Mouse (Mus musculus): ENCODE measurements around the gene Spon1. TPM values are rescaled to one million over a fixed set of nuclear protein-coding genes. Genes with fewer than 3 reads are reported as not detected.

Gene Spon1
- polyA plus RNA-seq, 1 experiment from 2014 or later, result 79.1 TPM

DNA sequence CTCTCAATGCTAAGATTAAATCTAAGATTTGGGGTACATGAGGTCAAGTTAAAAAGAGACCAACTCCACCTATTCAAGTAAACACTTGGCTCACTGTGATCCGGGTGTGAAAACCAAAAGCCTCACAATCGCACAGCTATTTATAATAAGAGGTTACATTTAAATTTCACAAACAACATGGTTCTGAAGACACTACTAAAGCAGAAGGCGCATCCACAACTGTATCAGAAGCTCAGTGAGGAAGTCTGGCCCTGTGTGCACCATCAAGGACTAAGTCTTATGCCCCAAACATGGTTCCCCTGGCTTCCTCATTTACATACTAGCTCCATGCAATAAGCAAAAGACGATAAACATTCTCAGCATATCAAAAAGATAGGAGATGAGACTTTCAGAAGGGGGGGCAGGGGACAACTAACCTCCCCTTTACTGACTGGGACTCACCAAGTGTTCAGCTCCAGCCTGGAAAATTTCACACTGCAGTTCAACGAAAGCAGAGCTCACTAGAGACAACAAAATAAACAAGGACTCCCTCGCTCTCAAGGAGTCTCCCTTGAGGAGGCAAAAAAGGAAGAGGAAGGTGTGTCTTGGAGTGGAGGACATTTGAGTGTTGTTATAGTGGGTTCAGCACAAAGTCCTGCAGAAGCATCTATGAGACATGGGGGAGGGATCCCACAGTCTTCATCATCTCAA lies 320.4 kb downstream of the Spon1 start:
- H3K9ac ChIP-seq (ENCODE audit: low read length), result no peak overlapping the region
- no peaks in the 10 kb centered on the region for H3K36me3 ChIP-seq (ENCODE audit: control insufficient read depth, insufficient read depth, low read length)
- WGBS, result 73% methylated on average over 6 of the region's 6 CpGs
- H3K4me2 ChIP-seq (ENCODE audit: low read depth), result no peak overlapping the region
- no peak overlapping the region for H3K27ac ChIP-seq (ENCODE audit: low read depth, low read length)
- DNase-seq (ENCODE audit: low spot score) (no peak), ATAC-seq (ENCODE audit: insufficient read depth, low FRiP score, low TSS enrichment) (no peak)
- 0 out of 2 replicates have a peak, but pooled peaks cover 3% of the 10 kb centered on the region for H3K4me1 ChIP-seq (ENCODE audit: control insufficient read depth, insufficient read depth, low read length)
- no peaks in the 10 kb centered on the region for H3K27me3 ChIP-seq (ENCODE audit: control insufficient read depth, insufficient read depth, low read length)
- H3K9me3 ChIP-seq (ENCODE audit: control insufficient read depth, low read length), result no peaks in the 10 kb centered on the region
- no peak overlapping the region for H3K4me3 ChIP-seq (ENCODE audit: low read depth, low read length)

DNA sequence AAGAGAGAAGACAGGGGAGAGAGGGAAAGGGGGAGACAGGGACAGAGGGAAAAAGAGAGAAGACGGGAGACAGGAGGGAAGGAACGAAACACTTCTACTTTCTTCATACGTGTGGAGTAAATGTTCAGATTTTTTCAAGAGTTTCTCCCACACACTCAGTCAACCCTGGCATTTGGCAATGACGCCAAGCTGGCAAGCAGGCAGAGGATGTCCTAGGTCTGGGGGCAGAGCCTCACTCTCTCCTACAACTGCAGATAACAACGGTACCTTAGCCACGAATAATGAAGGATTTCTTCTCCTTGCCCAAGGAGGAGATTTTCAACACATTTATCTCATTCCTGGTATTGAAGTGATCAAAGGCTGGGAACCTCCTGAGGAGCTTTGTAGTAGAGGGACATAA lies 321.5 kb downstream of the Spon1 start:
- 37% methylated on average over 6 of the region's 6 CpGs for WGBS
- no peak for DNase-seq (ENCODE audit: low spot score)

DNA sequence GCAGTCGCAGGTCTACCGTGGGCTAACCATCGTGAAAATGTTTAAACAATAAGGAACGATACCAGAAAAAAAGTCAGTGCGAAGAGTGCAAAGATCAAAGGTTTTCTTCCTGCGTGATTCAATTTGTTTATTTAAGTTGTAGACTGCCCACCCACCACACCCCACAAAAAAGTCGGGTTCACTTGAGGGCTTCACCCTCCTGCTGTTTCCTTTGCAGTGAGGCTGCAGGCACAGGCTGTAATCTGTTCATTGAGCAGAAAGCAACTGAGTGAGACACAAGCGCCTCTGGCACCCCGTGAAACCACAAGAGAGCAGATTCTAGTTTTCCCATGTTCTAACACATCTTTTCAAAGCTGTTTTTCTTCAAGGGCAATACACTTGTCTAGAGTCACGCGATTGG lies 322.2 kb downstream of the Spon1 start:
- 4% methylated on average over 11 of the region's 11 CpGs for WGBS
- H3K4me2 ChIP-seq (ENCODE audit: low read depth), result no peak overlapping the region
- DNase-seq (ENCODE audit: low spot score) (no peak), ATAC-seq (ENCODE audit: insufficient read depth, low FRiP score, low TSS enrichment) (no peak)
- no peaks in the 10 kb centered on the region for H3K36me3 ChIP-seq (ENCODE audit: control insufficient read depth, insufficient read depth, low read length)
- H3K27ac ChIP-seq (ENCODE audit: low read depth, low read length), result no peak overlapping the region
- no peaks in the 10 kb centered on the region for H3K27me3 ChIP-seq (ENCODE audit: control insufficient read depth, insufficient read depth, low read length)
- 0 out of 2 replicates have a peak, but pooled peaks cover 3% of the 10 kb centered on the region for H3K4me1 ChIP-seq (ENCODE audit: control insufficient read depth, insufficient read depth, low read length)
- H3K4me3 ChIP-seq (ENCODE audit: low read depth, low read length), result no peak overlapping the region
- H3K9ac ChIP-seq (ENCODE audit: low read length), result no peak overlapping the region
- no peaks in the 10 kb centered on the region for H3K9me3 ChIP-seq (ENCODE audit: control insufficient read depth, low read length)

More for the DNA sequence above, 321.5 kb downstream of the Spon1 start:
- 0 out of 2 replicates have a peak, but pooled peaks cover 3% of the 10 kb centered on the region for H3K4me1 ChIP-seq (ENCODE audit: control insufficient read depth, insufficient read depth, low read length)
- no peak overlapping the region for H3K9ac ChIP-seq (ENCODE audit: low read length)
- H3K9me3 ChIP-seq (ENCODE audit: control insufficient read depth, low read length), result no peaks in the 10 kb centered on the region
- no peaks in the 10 kb centered on the region for H3K27me3 ChIP-seq (ENCODE audit: control insufficient read depth, insufficient read depth, low read length)
- no peak overlapping the region for H3K27ac ChIP-seq (ENCODE audit: low read depth, low read length)
- no peak overlapping the region for H3K4me3 ChIP-seq (ENCODE audit: low read depth, low read length)
- H3K4me2 ChIP-seq (ENCODE audit: low read depth), result no peak overlapping the region
- H3K36me3 ChIP-seq (ENCODE audit: control insufficient read depth, insufficient read depth, low read length), result no peaks in the 10 kb centered on the region
- no peak for ATAC-seq (ENCODE audit: insufficient read depth, low FRiP score, low TSS enrichment)

DNA sequence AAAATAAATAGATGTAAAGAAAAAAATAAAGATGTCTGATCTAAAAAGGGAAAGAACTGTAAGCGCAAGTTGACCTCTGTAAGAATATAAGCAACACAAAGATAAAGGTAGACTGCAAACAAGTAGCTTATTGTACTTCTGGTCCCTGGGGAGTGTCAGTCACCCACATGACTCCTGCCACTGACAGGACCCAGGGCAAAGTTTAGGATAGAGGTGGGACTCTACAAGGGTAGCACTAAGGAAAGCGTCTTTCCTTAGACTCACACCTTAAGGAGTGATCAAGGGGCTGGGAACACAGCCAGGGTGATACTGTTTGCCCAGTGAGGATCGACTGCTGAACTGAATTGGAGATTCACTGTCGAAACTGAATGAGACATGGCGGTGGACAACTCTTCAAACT lies 323.1 kb downstream of the Spon1 start:
- no peak for ATAC-seq (ENCODE audit: insufficient read depth, low FRiP score, low TSS enrichment)
- Histone ChIP-seq H3K9me3 (ENCODE audit: control insufficient read depth, low read length) (no peaks in the 10 kb centered on the region), H3K36me3 (ENCODE audit: control insufficient read depth, insufficient read depth, low read length) (no peaks in the 10 kb centered on the region), H3K27ac (ENCODE audit: low read depth, low read length) (no peak overlapping the region), H3K9ac (ENCODE audit: low read length) (no peak overlapping the region), H3K27me3 (ENCODE audit: control insufficient read depth, insufficient read depth, low read length) (no peaks in the 10 kb centered on the region), H3K4me3 (ENCODE audit: low read depth, low read length) (no peak overlapping the region), H3K4me1 (ENCODE audit: control insufficient read depth, insufficient read depth, low read length) (0 out of 2 replicates have a peak, but pooled peaks cover 3% of the 10 kb centered on the region), H3K4me2 (ENCODE audit: low read depth) (no peak overlapping the region)
- WGBS, result 64% methylated on average over 5 of the region's 5 CpGs
- DNase-seq (ENCODE audit: low spot score), result no peak

DNA sequence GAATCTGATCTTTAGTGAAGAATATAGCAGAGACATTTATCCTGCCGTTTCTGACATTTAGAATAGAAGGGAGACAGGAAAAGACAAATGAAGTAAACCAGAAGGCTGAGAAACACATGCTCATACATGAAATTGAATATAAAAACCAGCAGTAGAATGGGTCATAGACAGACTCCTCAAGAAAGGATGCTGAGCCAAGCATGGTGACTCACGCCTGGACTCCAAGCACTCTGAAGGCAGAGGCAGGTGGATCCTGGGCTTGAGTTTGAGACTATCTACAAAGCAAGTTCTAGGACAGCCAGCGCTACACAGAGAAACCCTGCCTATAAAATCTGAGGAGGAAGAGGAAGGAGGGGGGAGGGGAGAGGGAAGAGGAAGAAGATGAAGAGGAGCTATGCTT lies 324.4 kb downstream of the Spon1 start:
- 90% methylated on average over 3 of the region's 3 CpGs for WGBS
- H3K9ac ChIP-seq (ENCODE audit: low read length), result no peak overlapping the region

DNA sequence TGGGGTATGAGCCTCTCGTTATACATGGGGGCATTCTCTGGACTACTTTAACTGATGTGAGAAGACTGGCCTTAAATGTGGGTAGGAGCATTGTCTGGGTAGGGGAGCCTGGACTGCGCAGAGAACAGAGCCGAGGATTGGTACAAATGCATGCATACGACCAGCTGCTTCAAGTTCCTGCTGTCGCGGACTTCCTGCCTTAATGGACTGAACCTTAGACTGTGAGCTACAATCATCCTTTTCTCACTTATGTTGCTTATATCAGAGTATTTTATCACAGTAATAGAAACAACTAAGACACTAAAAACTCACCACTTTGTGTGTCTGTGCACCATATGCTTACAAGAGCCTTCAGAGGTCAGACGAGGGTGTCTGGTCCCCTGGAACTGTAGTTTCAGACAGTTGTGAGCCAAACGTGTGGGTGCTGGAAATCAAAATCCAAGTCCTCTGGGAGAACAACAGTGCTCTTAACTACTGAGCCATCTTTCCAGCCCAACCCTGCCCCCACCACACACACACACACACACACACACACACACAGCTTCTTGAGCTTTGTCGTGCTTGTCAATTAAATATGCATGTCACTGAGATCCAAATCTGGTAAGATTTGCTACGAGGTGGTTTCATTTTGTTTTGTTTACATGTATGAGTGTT lies 325.2 kb downstream of the Spon1 start:
- Histone ChIP-seq H3K9ac (ENCODE audit: low read length) (no peak overlapping the region), H3K27ac (ENCODE audit: low read depth, low read length) (no peak overlapping the region), H3K4me2 (ENCODE audit: low read depth) (no peak overlapping the region), H3K9me3 (ENCODE audit: control insufficient read depth, low read length) (no peaks in the 10 kb centered on the region), H3K4me3 (ENCODE audit: low read depth, low read length) (no peak overlapping the region), H3K4me1 (ENCODE audit: control insufficient read depth, insufficient read depth, low read length) (0 out of 2 replicates have a peak, but pooled peaks cover 3% of the 10 kb centered on the region), H3K27me3 (ENCODE audit: control insufficient read depth, insufficient read depth, low read length) (no peaks in the 10 kb centered on the region), H3K36me3 (ENCODE audit: control insufficient read depth, insufficient read depth, low read length) (no peaks in the 10 kb centered on the region)
- 74% methylated on average over 10 of the region's 10 CpGs for WGBS
- ATAC-seq (ENCODE audit: insufficient read depth, low FRiP score, low TSS enrichment), result no peak
- no peak for DNase-seq (ENCODE audit: low spot score)

More for the DNA sequence above, 324.4 kb downstream of the Spon1 start:
- H3K9me3 ChIP-seq (ENCODE audit: control insufficient read depth, low read length), result no peaks in the 10 kb centered on the region
- H3K4me1 ChIP-seq (ENCODE audit: control insufficient read depth, insufficient read depth, low read length), result 0 out of 2 replicates have a peak, but pooled peaks cover 3% of the 10 kb centered on the region
- no peak overlapping the region for H3K4me2 ChIP-seq (ENCODE audit: low read depth)
- H3K27me3 ChIP-seq (ENCODE audit: control insufficient read depth, insufficient read depth, low read length), result no peaks in the 10 kb centered on the region
- no peaks in the 10 kb centered on the region for H3K36me3 ChIP-seq (ENCODE audit: control insufficient read depth, insufficient read depth, low read length)
- DNase-seq (ENCODE audit: low spot score), result no peak
- ATAC-seq (ENCODE audit: insufficient read depth, low FRiP score, low TSS enrichment), result no peak
- H3K27ac ChIP-seq (ENCODE audit: low read depth, low read length), result no peak overlapping the region
- H3K4me3 ChIP-seq (ENCODE audit: low read depth, low read length), result no peak overlapping the region

Measured in neural tube, embryonic 11.5 days (tissue).